Mouse (Mus musculus): Measurements from ENCODE around the gene Sec14l1. TPM values are rescaled to one million over a fixed set of nuclear protein-coding genes. Genes with fewer than 3 reads are reported as not detected.

The Sec14l1 gene
- polyA plus RNA-seq, 1 experiment from 2014 or later, result 71.5 TPM

- H3K4me3 ChIP-seq, result no peak overlapping the region
- no peaks in the 10 kb centered on the region for H3K36me3 ChIP-seq
- no peaks in the 10 kb centered on the region for H3K27me3 ChIP-seq (replicated peaks)
- H3K27ac ChIP-seq, result no peak overlapping the region
- H3K4me1 ChIP-seq, result peaks cover 13% of the 10 kb centered on the region; the same call in 1 of the 2 replicates
- no peak for ATAC-seq (ENCODE audit: low FRiP score, low read depth)
- no peaks in the 10 kb centered on the region for H3K9me3 ChIP-seq
- WGBS, result 69% methylated on average over 8 of the region's 8 CpGs
- no peak overlapping the region for H3K9ac ChIP-seq
- no peak overlapping the region for H3K4me2 ChIP-seq (replicated peaks)
Observed at GRCm38 (mm10) chr11:117208151-117208673, 93.2 kb downstream of the Sec14l1 start.

Small RNA genes within 50 kb of the gene (microRNA-seq; reads per million reads assigned to microRNA genes)
- gene Gm24323, result not detected
- gene Mir6516, result 0.66 reads per million

Other genes with a start within 250 kb of the Sec14l1 start
- gene Mgat5b, start 196.3 kb upstream of the Sec14l1 start, polyA plus RNA-seq (2016; fragmentation: Nextera tagmentation; extraction: Ambion mirVana), result 26.8 and 30.1 TPM in 2 replicates
- gene Sept9, start 84.5 kb downstream of the Sec14l1 start, polyA plus RNA-seq (2016; fragmentation: Nextera tagmentation; extraction: Ambion mirVana), result 164 and 165 TPM in 2 replicates